Mouse (Mus musculus) lung, postnatal 0 days (tissue): ENCODE measurements around the gene Scmh1. TPM values are rescaled to one million over a fixed set of nuclear protein-coding genes. Genes with fewer than 3 reads are reported as not detected.
A peak's percentile ranks its signal among the peaks of the same experiment; 100 is the strongest.

Experiments
- ATAC-seq: fragments of 200-750 bp; cut with Nextera tagmentation; 2 replicates; pipeline ENCODE4 v1.8.0; 2017; ENCODE audit warnings: moderate library complexity
- DNase-seq: peaks from one replicate; pipeline ENCODE4 v3.0.0-alpha.2; 2016; ENCODE audit warnings: low spot score
- H3K27ac ChIP-seq: fragments of 300-500 bp; sonication (generic); 2 replicates; pipeline ENCODE4 v1.5.1; 2014; ENCODE audit warnings: antibody characterized with exemption, mild to moderate bottlenecking, low read length, mixed read lengths
- H3K27me3 ChIP-seq: fragments of 300-500 bp; sonication (generic); replicated peaks from 2 replicates; pipeline ENCODE4 v1.6.1; 2014; ENCODE audit warnings: low read length, mixed read lengths; ENCODE audit not compliant: insufficient read depth
- H3K36me3 ChIP-seq: fragments of 300-500 bp; sonication (generic); 2 replicates; pipeline ENCODE4 v1.6.1; 2014; ENCODE audit warnings: low read length, mixed read lengths; ENCODE audit not compliant: insufficient read depth
- H3K4me1 ChIP-seq: fragments of 300-500 bp; sonication (generic); 2 replicates; pipeline ENCODE4 v1.6.1; 2014; ENCODE audit warnings: antibody characterized with exemption, low read depth, low read length, mixed read lengths; ENCODE audit not compliant: insufficient read depth
- H3K4me2 ChIP-seq: fragments of 300-500 bp; sonication (generic); replicated peaks from 2 replicates; pipeline ENCODE4 v1.6.1; 2014; ENCODE audit warnings: low read depth, mild to moderate bottlenecking, low read length, moderate library complexity, mixed read lengths
- H3K4me3 ChIP-seq: fragments of 300-500 bp; sonication (generic); 2 replicates; pipeline ENCODE4 v1.5.1; 2014; ENCODE audit warnings: low read depth, low read length
- H3K9ac ChIP-seq: fragments of 300-500 bp; sonication (generic); replicated peaks from 2 replicates; pipeline ENCODE4 v1.6.1; 2014; ENCODE audit warnings: low read depth, mild to moderate bottlenecking
- H3K9me3 ChIP-seq: fragments of 300-500 bp; sonication (generic); 2 replicates; pipeline ENCODE4 v1.6.1; 2016; ENCODE audit warnings: low read length, mixed read lengths
- CTCF ChIP-seq: IDR thresholded peaks from 2 replicates; pipeline ENCODE4 v1.5.1; 2016; ENCODE audit warnings: antibody characterized with exemption, mild to moderate bottlenecking
- EP300 ChIP-seq: IDR thresholded peaks from 2 replicates; pipeline ENCODE4 v1.6.1; 2016; ENCODE audit warnings: antibody characterized with exemption, mild to moderate bottlenecking, control low read depth
- WGBS: fragments of 180-500 bp; shearing (Covaris S2); extraction: QIAGEN DNeasy Blood & Tissue Kit; methylation state at CpG from one replicate; pipeline ENCODE4 v1.1.7; 2014; 5-methylcytosine and 5-hydroxymethylcytosine counted together
- polyA plus RNA-seq: library from polyadenylated mRNA; unstranded; fragments of >200 nt; fragmentation: Nextera tagmentation; extraction: Ambion mirVana; gene quantifications from 2 replicates; pipeline ENCODE4 v1.2.1, GENCODE M21; 2015

The Scmh1 gene
- polyA plus RNA-seq, 1 experiment from 2014 or later = 26.1 TPM

- Histone ChIP-seq H3K36me3 (peaks cover 44% of the 10 kb centered on the region), H3K4me3 (no peak overlapping the region), H3K27me3 (no peaks in the 10 kb centered on the region), H3K9ac (no peak overlapping the region), H3K27ac (no peak overlapping the region), H3K4me2 (no peak overlapping the region), H3K4me1 (no peaks in the 10 kb centered on the region), H3K9me3 (no peaks in the 10 kb centered on the region)
- WGBS = 70% methylated on average over 1 of the region's 1 CpGs
- DNase-seq (no peak), ATAC-seq (no peak)
- TF ChIP-seq CTCF (no peak), EP300 (no peak)
Observed at GRCm38 (mm10) chr4:120544896-120545295, 139.8 kb downstream of the Scmh1 start.

- H3K27me3 ChIP-seq = no peaks in the 10 kb centered on the region
- TF ChIP-seq EP300 (peak; percentile 64), CTCF (no peak)
- H3K9me3 ChIP-seq = no peaks in the 10 kb centered on the region
- no peak overlapping the region for H3K4me3 ChIP-seq
- no peak overlapping the region for H3K9ac ChIP-seq
- peaks cover 37% of the 10 kb centered on the region for H3K36me3 ChIP-seq
- peak; percentile 75 for DNase-seq
- no peaks in the 10 kb centered on the region for H3K4me1 ChIP-seq
- ATAC-seq = peak; percentile 88
- no peak overlapping the region for H3K27ac ChIP-seq
- H3K4me2 ChIP-seq = no peak overlapping the region
- 62% methylated on average over 6 of the region's 6 CpGs for WGBS
Observed at GRCm38 (mm10) chr4:120556592-120556991, 151.5 kb downstream of the Scmh1 start.

- WGBS = 58% methylated on average over 2 of the region's 2 CpGs
- H3K27me3 ChIP-seq = no peaks in the 10 kb centered on the region
- no peak overlapping the region for H3K4me2 ChIP-seq
- no peak overlapping the region for H3K4me3 ChIP-seq
- peaks cover 20% of the 10 kb centered on the region; the same call in 1 of the 2 replicates for H3K4me1 ChIP-seq
- H3K9me3 ChIP-seq = no peaks in the 10 kb centered on the region
- no peak overlapping the region for H3K9ac ChIP-seq
- peaks cover 14% of the 10 kb centered on the region; the same call in 1 of the 2 replicates for H3K36me3 ChIP-seq
- no peak overlapping the region; the same call in 1 of the 2 replicates for H3K27ac ChIP-seq
- TF ChIP-seq CTCF (no peak), EP300 (peak; percentile 48; the same call in 1 of the 2 replicates)
- ATAC-seq (no peak), DNase-seq (peak; percentile 75)
Observed at GRCm38 (mm10) chr4:120565726-120566125, 160.6 kb downstream of the Scmh1 start.

GRCm38 (mm10) chr4:120568005-120568404 lies 162.9 kb downstream of the Scmh1 start:
- TF ChIP-seq CTCF (no peak), EP300 (peak; percentile 87)
- Histone ChIP-seq H3K4me3 (no peak overlapping the region), H3K9me3 (no peaks in the 10 kb centered on the region), H3K27me3 (no peaks in the 10 kb centered on the region), H3K27ac (peak overlapping the region; percentile 95), H3K9ac (no peak overlapping the region), H3K4me1 (peaks cover 27% of the 10 kb centered on the region; the same call in 1 of the 2 replicates), H3K4me2 (peak overlapping the region; percentile 92; the same call in 1 of the 2 replicates), H3K36me3 (peaks cover 6% of the 10 kb centered on the region; the same call in 1 of the 2 replicates)
- WGBS = 7% methylated on average over 5 of the region's 5 CpGs
- ATAC-seq (peak; percentile 25), DNase-seq (peak; percentile 91)

GRCm38 (mm10) chr4:120569025-120569424 lies 163.9 kb downstream of the Scmh1 start:
- H3K27me3 ChIP-seq = no peaks in the 10 kb centered on the region
- DNase-seq (no peak), ATAC-seq (no peak)
- no peaks in the 10 kb centered on the region for H3K36me3 ChIP-seq
- peak overlapping the region; percentile 92 for H3K4me2 ChIP-seq
- peak overlapping the region; percentile 72 for H3K4me3 ChIP-seq
- 4% methylated on average over 4 of the region's 4 CpGs for WGBS
- no peak for TF ChIP-seq EP300
- no peak for TF ChIP-seq CTCF
- H3K27ac ChIP-seq = peak overlapping the region; percentile 95
- no peaks in the 10 kb centered on the region for H3K9me3 ChIP-seq
- H3K4me1 ChIP-seq = peaks cover 27% of the 10 kb centered on the region; the same call in 1 of the 2 replicates
- H3K9ac ChIP-seq = 0 out of 2 replicates have a peak overlapping the region, but pooled peaks have one; percentile 9

- TF ChIP-seq CTCF = no peak
- no peak for TF ChIP-seq EP300
- peaks cover 27% of the 10 kb centered on the region; the same call in 1 of the 2 replicates for H3K4me1 ChIP-seq
- peak within 1 kb of the TSS; percentile 81 for H3K9ac ChIP-seq
- H3K36me3 ChIP-seq = no peaks in the 10 kb centered on the region
- no peaks in the 10 kb centered on the region for H3K9me3 ChIP-seq
- H3K27me3 ChIP-seq = no peaks in the 10 kb centered on the region
- peak within 1 kb of the TSS; percentile 72 for H3K4me3 ChIP-seq
- peak within 1 kb of the TSS; percentile 92 for H3K4me2 ChIP-seq
- H3K27ac ChIP-seq = peak within 1 kb of the TSS; percentile 95
- peak; percentile 93 for ATAC-seq
- under 1% methylated on average over 60 of the region's 97 CpGs for WGBS
- DNase-seq = peak; percentile 96
Observed at GRCm38 (mm10) chr4:120569486-120570437, 164.7 kb downstream of the Scmh1 start, which contains the start of gene Ctps. Gene Ctps, minus strand, starts transcription at chr4:120570276.
